Comparison of ENCODE assay signal across 39 mouse cellular contexts in genomic region chr7:102915261-102915660, GRCm38 (mm10). TPM values are rescaled to one million over a fixed set of nuclear protein-coding genes. Genes with fewer than 3 reads are reported as not detected.
"Had no signal": no experiment of that assay in that cellular context is flagged by ENCODE, and none has a peak within 500 bp of the region (broad histone marks: within the 10 kb centered on the region; RNA-seq: fewer than 3 reads in every experiment).

No protein-coding gene starts in this region.

- H3K27ac ChIP-seq: embryonic facial prominence, embryonic 10.5 days; embryonic facial prominence, embryonic 12.5 days; embryonic facial prominence, embryonic 13.5 days; embryonic facial prominence, embryonic 15.5 days; forebrain, embryonic 10.5 days; forebrain, embryonic 12.5 days; forebrain, embryonic 13.5 days; forebrain, embryonic 15.5 days; gastrocnemius, adult 2 months; heart, adult 2 months; heart, embryonic 10.5 days had no signal

- H3K4me1 ChIP-seq: embryonic facial prominence, embryonic 10.5 days; embryonic facial prominence, embryonic 12.5 days; embryonic facial prominence, embryonic 13.5 days; embryonic facial prominence, embryonic 15.5 days; forebrain, embryonic 10.5 days; forebrain, embryonic 12.5 days; forebrain, embryonic 13.5 days; forebrain, embryonic 15.5 days had no signal

- H3K36me3 ChIP-seq: embryonic facial prominence, embryonic 10.5 days; embryonic facial prominence, embryonic 12.5 days; embryonic facial prominence, embryonic 13.5 days; embryonic facial prominence, embryonic 15.5 days; forebrain, embryonic 10.5 days; forebrain, embryonic 12.5 days; forebrain, embryonic 15.5 days; heart, embryonic 10.5 days had no signal

- DNase-seq: cerebellum, adult 9-10 months; cerebellum, adult 9-11 months; cerebellum, postnatal 10 days; cerebellum, postnatal 14 days; cerebellum, postnatal 25 days; cerebellum, postnatal 36 days; embryo, embryonic 11 days; gastrocnemius, adult 2 months; gastrocnemius, postnatal 10 days; gastrocnemius, postnatal 14 days; gastrocnemius, postnatal 25 days; gastrocnemius, postnatal 36 days; heart, adult 11 months; heart, adult 18-20 months; heart, adult 2 months had no signal

- H3K4me3 ChIP-seq: embryonic facial prominence, embryonic 10.5 days; embryonic facial prominence, embryonic 12.5 days; embryonic facial prominence, embryonic 13.5 days; embryonic facial prominence, embryonic 15.5 days; erythroblast, embryonic 14.5 days; forebrain, embryonic 10.5 days; forebrain, embryonic 12.5 days; forebrain, embryonic 13.5 days; forebrain, embryonic 15.5 days; gastrocnemius, adult 2 months; heart, adult 2 months; heart, embryonic 10.5 days had no signal

- ATAC-seq: forebrain, embryonic 13.5 days; forebrain, embryonic 15.5 days; forebrain, embryonic 16.5 days had no signal

- H3K9me3 ChIP-seq: embryonic facial prominence, embryonic 10.5 days; embryonic facial prominence, embryonic 12.5 days; embryonic facial prominence, embryonic 13.5 days; embryonic facial prominence, embryonic 15.5 days; forebrain, embryonic 10.5 days; forebrain, embryonic 12.5 days; forebrain, embryonic 13.5 days; forebrain, embryonic 15.5 days; heart, embryonic 10.5 days had no signal

- H3K9ac ChIP-seq: embryonic facial prominence, embryonic 12.5 days; embryonic facial prominence, embryonic 13.5 days; embryonic facial prominence, embryonic 15.5 days; forebrain, embryonic 12.5 days; forebrain, embryonic 13.5 days; forebrain, embryonic 15.5 days had no signal

- H3K4me2 ChIP-seq: embryonic facial prominence, embryonic 12.5 days; embryonic facial prominence, embryonic 13.5 days; embryonic facial prominence, embryonic 15.5 days; forebrain, embryonic 12.5 days; forebrain, embryonic 13.5 days; forebrain, embryonic 15.5 days; heart, embryonic 11.5 days had no signal

- H3K27me3 ChIP-seq: embryonic facial prominence, embryonic 12.5 days; embryonic facial prominence, embryonic 13.5 days; embryonic facial prominence, embryonic 15.5 days; forebrain, embryonic 12.5 days; forebrain, embryonic 13.5 days; forebrain, embryonic 15.5 days had no signal

RNA-seq across cellular contexts. Expression of gene Olfr571, which starts 2.1 kb away (rescaled TPM):
- total RNA-seq: common myeloid progenitor, adult 5-6 weeks; gastrocnemius, adult 18-20 months; gastrocnemius, adult 2 months; gastrocnemius, adult 8-10 months; gastrocnemius, postnatal 10 days; gastrocnemius, postnatal 14 days; gastrocnemius, postnatal 25 days; gastrocnemius, postnatal 36 days; gastrocnemius, postnatal 4 days; granulocyte monocyte progenitor cell, adult 5-6 weeks; heart, adult 18-20 months; heart, adult 2 months; heart, adult 8-10 months had no signal
- polyA plus RNA-seq: cortical plate, adult 2 months; erythroblast, embryonic 14.5 days; forebrain, embryonic 10.5 days; forebrain, embryonic 13.5 days; forebrain, embryonic 15.5 days; forebrain, embryonic 16.5 days; frontal cortex, adult 2 months; gonadal fat pad, adult 2 months; heart, adult 2 months; heart, embryonic 10.5 days; heart, embryonic 11.5 days had no signal

RNA-seq across cellular contexts. Expression of gene Olfr572, which starts 8.9 kb away (rescaled TPM):
- total RNA-seq: common myeloid progenitor, adult 5-6 weeks; gastrocnemius, adult 18-20 months; gastrocnemius, adult 2 months; gastrocnemius, adult 8-10 months; gastrocnemius, postnatal 10 days; gastrocnemius, postnatal 14 days; gastrocnemius, postnatal 25 days; gastrocnemius, postnatal 36 days; gastrocnemius, postnatal 4 days; granulocyte monocyte progenitor cell, adult 5-6 weeks; heart, adult 18-20 months; heart, adult 2 months; heart, adult 8-10 months had no signal
- polyA plus RNA-seq: cortical plate, adult 2 months; embryonic facial prominence, embryonic 10.5 days; embryonic facial prominence, embryonic 11.5 days; embryonic facial prominence, embryonic 12.5 days; embryonic facial prominence, embryonic 13.5 days; embryonic facial prominence, embryonic 14.5 days; embryonic facial prominence, embryonic 15.5 days; erythroblast, embryonic 14.5 days; forebrain, embryonic 10.5 days; forebrain, embryonic 11.5 days; forebrain, embryonic 12.5 days; forebrain, embryonic 13.5 days; forebrain, embryonic 15.5 days; forebrain, embryonic 16.5 days; frontal cortex, adult 2 months; gonadal fat pad, adult 2 months; heart, adult 2 months; heart, embryonic 10.5 days; heart, embryonic 11.5 days had no signal

RNA-seq across cellular contexts. Expression of gene Olfr570, which starts 20.9 kb away (rescaled TPM):
- total RNA-seq: common myeloid progenitor, adult 5-6 weeks; gastrocnemius, adult 18-20 months; gastrocnemius, adult 2 months; gastrocnemius, adult 8-10 months; gastrocnemius, postnatal 10 days; gastrocnemius, postnatal 14 days; gastrocnemius, postnatal 25 days; gastrocnemius, postnatal 36 days; gastrocnemius, postnatal 4 days; granulocyte monocyte progenitor cell, adult 5-6 weeks; heart, adult 18-20 months; heart, adult 2 months; heart, adult 8-10 months had no signal
- polyA plus RNA-seq: cortical plate, adult 2 months; embryonic facial prominence, embryonic 10.5 days; embryonic facial prominence, embryonic 11.5 days; embryonic facial prominence, embryonic 12.5 days; embryonic facial prominence, embryonic 13.5 days; embryonic facial prominence, embryonic 14.5 days; erythroblast, embryonic 14.5 days; forebrain, embryonic 10.5 days; forebrain, embryonic 11.5 days; forebrain, embryonic 12.5 days; forebrain, embryonic 13.5 days; forebrain, embryonic 15.5 days; frontal cortex, adult 2 months; gonadal fat pad, adult 2 months; heart, adult 2 months; heart, embryonic 10.5 days; heart, embryonic 11.5 days had no signal

RNA-seq across cellular contexts. Expression of gene Olfr569, which starts 24.6 kb away (rescaled TPM):
- total RNA-seq: common myeloid progenitor, adult 5-6 weeks; gastrocnemius, adult 18-20 months; gastrocnemius, adult 2 months; gastrocnemius, adult 8-10 months; gastrocnemius, postnatal 10 days; gastrocnemius, postnatal 14 days; gastrocnemius, postnatal 25 days; gastrocnemius, postnatal 36 days; gastrocnemius, postnatal 4 days; granulocyte monocyte progenitor cell, adult 5-6 weeks; heart, adult 18-20 months; heart, adult 2 months; heart, adult 8-10 months had no signal
- polyA plus RNA-seq: cortical plate, adult 2 months; embryonic facial prominence, embryonic 10.5 days; embryonic facial prominence, embryonic 11.5 days; embryonic facial prominence, embryonic 12.5 days; embryonic facial prominence, embryonic 13.5 days; embryonic facial prominence, embryonic 14.5 days; erythroblast, embryonic 14.5 days; forebrain, embryonic 10.5 days; forebrain, embryonic 11.5 days; forebrain, embryonic 12.5 days; forebrain, embryonic 13.5 days; forebrain, embryonic 15.5 days; forebrain, embryonic 16.5 days; frontal cortex, adult 2 months; gonadal fat pad, adult 2 months; heart, adult 2 months; heart, embryonic 10.5 days; heart, embryonic 11.5 days had no signal

RNA-seq across cellular contexts. Expression of gene Olfr573-ps1, which starts 27.1 kb away (rescaled TPM):
- total RNA-seq: common myeloid progenitor, adult 5-6 weeks; gastrocnemius, adult 18-20 months; gastrocnemius, adult 2 months; gastrocnemius, adult 8-10 months; gastrocnemius, postnatal 10 days; gastrocnemius, postnatal 14 days; gastrocnemius, postnatal 25 days; gastrocnemius, postnatal 36 days; gastrocnemius, postnatal 4 days; granulocyte monocyte progenitor cell, adult 5-6 weeks; heart, adult 18-20 months; heart, adult 2 months; heart, adult 8-10 months had no signal
- polyA plus RNA-seq: cortical plate, adult 2 months; embryonic facial prominence, embryonic 10.5 days; embryonic facial prominence, embryonic 11.5 days; embryonic facial prominence, embryonic 12.5 days; embryonic facial prominence, embryonic 13.5 days; embryonic facial prominence, embryonic 14.5 days; embryonic facial prominence, embryonic 15.5 days; erythroblast, embryonic 14.5 days; forebrain, embryonic 10.5 days; forebrain, embryonic 11.5 days; forebrain, embryonic 12.5 days; forebrain, embryonic 13.5 days; forebrain, embryonic 15.5 days; forebrain, embryonic 16.5 days; frontal cortex, adult 2 months; gonadal fat pad, adult 2 months; heart, adult 2 months; heart, embryonic 10.5 days; heart, embryonic 11.5 days had no signal
